Mouse (Mus musculus) bone marrow macrophage, adult 2 months (primary cell): ENCODE measurements at regions not wholly inside any gene's neighbourhood (a gene's known extent, or its start where the extent isn't known, plus 50 kb on each side); places are given as distances from the start of the nearest gene placed in this dataset.

Source experiments
- H3K27ac ChIP-seq: 2 replicates; pipeline ENCODE4 v1.5.1; 2012; ENCODE audit warnings: low read depth, low read length; ENCODE audit not compliant: insufficient read depth
- H3K4me1 ChIP-seq: 2 replicates; pipeline ENCODE4 v1.6.1; 2012; ENCODE audit warnings: low read length; ENCODE audit not compliant: control insufficient read depth, insufficient read depth
- H3K4me3 ChIP-seq: 2 replicates; pipeline ENCODE4 v1.5.1; 2012; ENCODE audit warnings: mild to moderate bottlenecking, low read length, moderate library complexity; ENCODE audit not compliant: insufficient read depth
- CTCF ChIP-seq: IDR thresholded peaks from 2 replicates; pipeline ENCODE4 v1.5.1; 2012; ENCODE audit warnings: low read depth, mild to moderate bottlenecking, low read length, moderate library complexity
- POLR2A ChIP-seq: IDR thresholded peaks from 2 replicates; pipeline ENCODE4 v1.6.1; 2012; ENCODE audit warnings: mild to moderate bottlenecking, low read depth, low read length, borderline replicate concordance

GRCm38 (mm10) chr13:28544003-28544818 is 286.9 kb downstream of the Gm11361 start:
- Histone ChIP-seq H3K4me3 (no peak overlapping the region), H3K4me1 (peaks cover 7% of the 10 kb centered on the region; the same call in 1 of the 2 replicates), H3K27ac (no peak overlapping the region)
- no peak for TF ChIP-seq POLR2A
- no peak for TF ChIP-seq CTCF

DNA sequence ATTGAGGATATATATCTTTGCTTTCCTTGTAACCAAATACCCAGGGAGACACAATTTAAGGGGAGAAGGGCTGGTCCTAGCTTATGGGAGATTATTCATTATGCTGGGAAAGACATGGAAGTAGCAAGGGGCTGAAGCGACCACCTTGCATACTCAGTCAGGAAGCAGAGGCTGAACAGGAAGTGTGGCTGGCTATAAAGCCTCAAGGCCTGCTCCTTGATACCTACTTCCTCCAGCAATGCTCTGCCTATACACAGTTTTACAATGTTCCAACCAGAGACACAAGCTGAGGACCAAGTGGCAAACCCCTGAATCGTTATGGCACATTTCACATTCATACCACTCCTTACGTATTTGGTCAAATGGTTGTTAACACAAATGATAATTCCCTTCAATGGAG is 284.3 kb downstream of the Gm11361 start:
- Histone ChIP-seq H3K4me1 (peaks cover 7% of the 10 kb centered on the region; the same call in 1 of the 2 replicates), H3K4me3 (no peak overlapping the region), H3K27ac (no peak overlapping the region)
- TF ChIP-seq CTCF (no peak), POLR2A (no peak)

GRCm38 (mm10) chr13:28533080-28533479 is 275.8 kb downstream of the Gm11361 start:
- H3K4me3 ChIP-seq: no peak overlapping the region
- 0 out of 2 replicates have a peak, but pooled peaks cover 2% of the 10 kb centered on the region for H3K4me1 ChIP-seq
- H3K27ac ChIP-seq: no peak overlapping the region
- TF ChIP-seq CTCF (no peak), POLR2A (no peak)

GRCm38 (mm10) chr13:28532278-28532677 is 274.9 kb downstream of the Gm11361 start:
- H3K4me3 ChIP-seq: no peak overlapping the region
- no peak overlapping the region for H3K27ac ChIP-seq
- TF ChIP-seq POLR2A (no peak), CTCF (no peak)
- H3K4me1 ChIP-seq: 0 out of 2 replicates have a peak, but pooled peaks cover 2% of the 10 kb centered on the region

DNA sequence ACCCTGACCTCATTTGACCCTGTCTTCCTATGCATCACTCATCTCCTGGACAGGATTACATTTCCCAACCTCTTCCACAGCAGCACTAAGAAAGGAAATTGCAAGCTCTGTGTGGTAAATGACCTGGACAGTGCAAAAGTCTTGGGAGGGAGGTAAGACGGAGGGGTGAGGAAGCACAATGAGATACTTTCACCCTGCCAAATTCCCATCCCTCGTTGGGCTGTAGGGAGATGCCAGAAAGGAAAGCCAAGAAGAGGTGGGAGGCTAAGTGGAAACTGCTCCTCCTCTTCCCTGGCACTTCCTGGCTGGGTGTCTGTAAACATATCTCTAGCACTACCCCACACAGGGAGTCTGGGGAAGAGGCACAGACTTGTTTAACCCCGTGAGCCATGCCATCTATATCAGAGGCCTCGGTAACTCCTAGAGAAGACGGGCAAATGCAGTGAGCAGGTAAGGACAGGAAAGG is 274.2 kb downstream of the Gm11361 start:
- no peak overlapping the region for H3K4me3 ChIP-seq
- 0 out of 2 replicates have a peak, but pooled peaks cover 2% of the 10 kb centered on the region for H3K4me1 ChIP-seq
- no peak overlapping the region for H3K27ac ChIP-seq
- TF ChIP-seq POLR2A (no peak), CTCF (no peak)

DNA sequence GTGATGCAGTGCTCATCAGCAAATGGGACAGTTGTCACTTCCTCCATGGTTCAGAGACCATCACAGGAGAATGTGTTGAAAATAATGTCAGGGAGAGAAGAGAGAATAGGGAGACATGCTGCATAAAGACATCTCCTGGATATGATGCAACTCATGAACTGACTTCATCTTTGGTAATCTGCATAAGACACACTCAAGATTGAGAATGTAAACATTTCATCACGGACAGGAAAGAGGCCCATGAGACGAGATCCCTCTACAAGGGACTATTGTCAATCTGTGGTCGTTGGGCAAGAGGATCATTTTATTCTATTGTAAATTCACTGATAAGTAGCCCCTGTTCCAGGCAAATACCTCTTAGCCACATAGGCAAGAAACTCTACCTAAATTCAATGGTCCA is 273.6 kb downstream of the Gm11361 start:
- no peak for TF ChIP-seq POLR2A
- TF ChIP-seq CTCF: no peak
- H3K4me1 ChIP-seq: 0 out of 2 replicates have a peak, but pooled peaks cover 2% of the 10 kb centered on the region
- H3K27ac ChIP-seq: no peak overlapping the region
- no peak overlapping the region for H3K4me3 ChIP-seq

GRCm38 (mm10) chr13:28528898-28529511 is 271.7 kb downstream of the Gm11361 start:
- Histone ChIP-seq H3K4me1 (0 out of 2 replicates have a peak, but pooled peaks cover 2% of the 10 kb centered on the region), H3K4me3 (no peak overlapping the region), H3K27ac (no peak overlapping the region)
- TF ChIP-seq CTCF (no peak), POLR2A (no peak)

DNA sequence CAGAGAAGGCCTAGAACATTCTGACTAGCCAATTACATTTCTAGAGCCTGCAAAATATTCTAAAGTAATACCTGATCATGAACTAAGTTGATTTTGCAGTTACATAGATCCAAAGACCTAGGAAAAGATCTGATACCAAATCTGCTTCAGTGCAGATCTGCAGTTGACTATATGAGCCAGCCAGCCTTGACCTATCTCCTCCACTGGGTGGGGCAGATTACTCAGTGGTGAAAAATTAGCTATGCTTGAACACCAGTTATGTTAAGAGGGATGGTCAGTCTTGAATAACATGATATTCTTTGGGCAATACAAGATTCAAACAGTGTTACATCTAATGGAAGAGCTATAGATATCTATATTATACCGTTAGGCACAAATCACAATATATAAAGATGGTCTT is 269.0 kb downstream of the Gm11361 start:
- Histone ChIP-seq H3K4me1 (0 out of 2 replicates have a peak, but pooled peaks cover 2% of the 10 kb centered on the region), H3K4me3 (no peak overlapping the region), H3K27ac (no peak overlapping the region)
- no peak for TF ChIP-seq POLR2A
- no peak for TF ChIP-seq CTCF

DNA sequence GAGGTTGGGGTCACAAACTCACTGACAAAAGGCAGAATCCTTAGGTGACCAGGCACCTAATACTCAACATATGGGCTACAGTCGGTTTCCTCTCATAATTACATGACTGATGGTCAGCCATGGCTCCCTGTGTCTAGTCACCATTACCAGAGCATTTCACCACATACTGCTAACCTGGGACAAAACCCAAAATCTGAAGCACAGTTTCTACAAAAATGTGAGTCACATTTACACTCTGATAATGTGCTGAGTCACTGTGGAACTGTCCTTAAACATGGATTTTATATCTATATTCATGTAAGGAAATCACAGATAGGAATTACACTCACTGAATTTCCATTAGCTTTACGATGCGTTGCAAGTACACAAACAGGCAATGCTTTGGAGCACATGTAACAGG is 267.1 kb downstream of the Gm11361 start:
- no peak overlapping the region for H3K27ac ChIP-seq
- TF ChIP-seq CTCF: no peak
- TF ChIP-seq POLR2A: no peak

DNA sequence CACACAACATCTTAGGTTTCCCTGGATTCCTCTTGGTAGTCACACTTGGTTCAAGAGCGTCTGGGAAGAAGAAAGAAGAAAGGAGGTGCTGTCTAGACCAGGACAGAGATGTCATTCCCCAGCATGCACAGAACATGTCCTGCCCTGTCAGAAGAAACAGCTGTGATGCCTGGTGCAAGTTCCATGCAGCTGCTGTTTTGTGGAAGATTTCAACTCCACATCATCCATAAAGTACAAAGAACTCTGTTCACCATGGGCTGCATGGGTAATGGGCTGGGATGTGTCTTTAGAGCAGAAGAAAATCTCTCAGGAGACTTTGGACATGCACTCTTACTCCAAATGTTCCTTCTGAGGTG is 262.8 kb downstream of the Gm11361 start:
- Histone ChIP-seq H3K4me3 (no peak overlapping the region), H3K27ac (no peak overlapping the region), H3K4me1 (no peaks in the 10 kb centered on the region)
- TF ChIP-seq CTCF: no peak
- TF ChIP-seq POLR2A: no peak

More for the DNA sequence above, 267.1 kb downstream of the Gm11361 start:
- Histone ChIP-seq H3K4me3 (no peak overlapping the region), H3K4me1 (0 out of 2 replicates have a peak, but pooled peaks cover 2% of the 10 kb centered on the region)
